Mouse (Mus musculus): Measurements from ENCODE around the gene 4931429L15Rik.

DNA sequence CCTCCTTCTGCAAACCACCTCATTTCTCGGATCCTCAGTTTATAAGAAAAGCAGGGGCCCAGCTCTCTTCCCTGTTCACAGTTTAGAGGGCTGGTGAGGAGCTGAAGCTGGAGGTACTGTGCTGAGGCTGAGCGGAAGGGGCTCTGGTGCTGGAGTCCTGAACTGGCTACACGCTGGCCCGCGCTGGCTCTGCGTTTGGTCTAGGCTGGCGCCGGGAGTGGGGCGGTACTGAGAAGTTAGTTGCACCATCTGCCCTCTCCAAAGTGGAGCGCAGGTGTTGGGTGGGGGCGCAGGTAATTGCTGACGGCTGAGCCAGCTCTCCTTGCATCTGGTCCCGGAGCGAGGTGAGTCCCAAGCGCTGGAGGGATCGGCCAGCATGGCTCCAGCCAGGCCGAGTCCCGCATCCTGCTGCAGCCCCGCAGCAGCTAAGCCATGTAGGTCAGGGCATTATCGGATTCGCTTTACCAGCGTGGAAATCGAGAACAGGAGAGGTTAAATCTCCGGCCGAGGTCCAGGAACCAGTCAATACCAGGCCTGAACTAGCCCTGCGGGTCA is 14.8 kb upstream of the 4931429L15Rik start:
- TF ChIP-seq CTCF (conservative IDR thresholded peaks at IDR 0.05; ENCODE audit: low read length) (no peak), NANOG (IDR thresholded peaks at IDR 0.05; ENCODE audit: borderline replicate concordance, low read length) (no peak)
